Mouse (Mus musculus): Measurements from ENCODE around the gene Kiz.
A peak's percentile ranks its signal among the peaks of the same experiment; 100 is the strongest.

The Kiz gene

DNA sequence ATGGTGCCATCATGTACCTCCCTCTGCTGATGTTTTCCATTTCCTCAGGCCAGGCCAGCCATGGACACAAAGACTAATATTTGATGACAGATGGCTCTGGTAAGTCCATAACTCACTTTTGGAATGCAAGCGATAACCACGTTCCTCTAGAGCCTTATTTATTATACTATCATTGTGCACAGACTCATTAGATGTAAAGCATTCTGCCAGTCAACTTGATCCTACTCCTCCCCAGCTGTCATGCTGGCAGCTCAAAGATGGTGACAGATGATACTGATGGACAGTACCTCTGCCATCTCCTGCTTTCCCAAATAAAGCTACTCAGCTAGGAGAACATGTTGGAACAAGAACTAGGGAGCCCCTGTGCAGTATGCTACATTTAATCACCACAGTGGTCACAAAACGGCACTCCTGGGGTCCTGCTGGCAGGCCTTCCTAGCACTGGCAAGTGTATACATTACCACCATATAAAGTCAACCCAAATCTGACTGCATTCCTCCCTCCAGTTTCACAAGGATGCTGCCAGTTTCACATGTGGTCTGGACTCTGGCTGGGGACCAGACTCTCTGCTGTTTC is 119.9 kb downstream of the Kiz start:
- DNase-seq (ENCODE audit: low spot score) = no peak

DNA sequence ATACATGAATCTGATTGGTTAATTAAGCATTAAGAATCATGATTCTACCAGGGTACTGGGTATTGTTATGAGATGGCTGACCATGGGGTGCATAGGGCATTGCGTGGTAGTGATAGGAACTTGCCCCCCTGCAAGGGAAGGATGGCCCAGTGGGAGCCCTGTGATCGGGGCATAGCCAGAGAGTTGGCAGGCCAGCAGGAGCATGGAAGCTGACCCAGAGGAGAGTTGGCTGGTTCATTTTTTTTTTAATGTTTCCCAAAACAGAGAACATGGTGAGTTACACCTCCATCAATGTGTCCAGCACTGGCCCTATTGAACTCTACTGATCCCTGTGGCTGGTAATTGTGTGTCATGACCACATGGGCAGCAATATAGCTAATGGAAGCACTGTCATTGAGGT is 127.1 kb downstream of the Kiz start:
- no peak for DNase-seq (ENCODE audit: low spot score)

DNA sequence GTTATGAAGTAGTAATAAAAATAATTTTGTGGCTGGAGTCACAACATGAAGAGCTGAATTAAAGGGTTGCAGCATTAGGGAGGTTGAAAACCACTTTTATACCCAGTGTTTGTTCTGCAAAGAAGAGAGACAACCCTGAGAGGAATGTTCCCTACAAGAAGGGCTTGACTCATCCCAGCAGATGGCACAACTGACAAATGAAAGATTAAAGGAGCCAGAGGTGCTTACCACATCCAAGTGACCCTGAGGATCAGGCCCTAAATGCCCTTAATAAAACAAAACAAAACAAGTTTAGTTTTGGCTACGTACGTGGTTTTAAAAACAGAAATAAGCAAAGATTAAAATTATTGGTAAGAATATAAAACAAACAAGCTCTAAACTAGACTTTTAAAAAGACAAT is 129.2 kb downstream of the Kiz start:
- no peak for DNase-seq (ENCODE audit: low spot score)

DNA sequence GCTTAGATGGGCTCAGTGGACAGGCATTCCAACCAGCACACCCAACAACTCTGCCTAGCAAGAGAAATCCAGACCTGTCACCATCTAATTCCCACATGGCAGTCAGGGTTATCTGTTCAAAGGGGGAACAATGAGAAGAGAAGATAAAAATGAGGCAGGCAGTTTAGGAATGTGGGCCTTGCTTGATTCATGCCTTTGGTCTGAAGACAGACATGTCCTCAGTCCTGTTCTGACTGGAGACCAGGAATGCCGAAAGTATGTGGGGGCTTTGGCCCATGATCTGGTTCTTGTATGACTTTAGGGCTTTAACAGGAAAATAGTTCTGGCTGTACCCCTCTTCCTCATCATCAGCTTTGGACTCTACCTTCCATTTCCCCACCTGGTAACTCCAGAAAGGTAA is 130.1 kb downstream of the Kiz start:
- no peak for DNase-seq (ENCODE audit: low spot score)

DNA sequence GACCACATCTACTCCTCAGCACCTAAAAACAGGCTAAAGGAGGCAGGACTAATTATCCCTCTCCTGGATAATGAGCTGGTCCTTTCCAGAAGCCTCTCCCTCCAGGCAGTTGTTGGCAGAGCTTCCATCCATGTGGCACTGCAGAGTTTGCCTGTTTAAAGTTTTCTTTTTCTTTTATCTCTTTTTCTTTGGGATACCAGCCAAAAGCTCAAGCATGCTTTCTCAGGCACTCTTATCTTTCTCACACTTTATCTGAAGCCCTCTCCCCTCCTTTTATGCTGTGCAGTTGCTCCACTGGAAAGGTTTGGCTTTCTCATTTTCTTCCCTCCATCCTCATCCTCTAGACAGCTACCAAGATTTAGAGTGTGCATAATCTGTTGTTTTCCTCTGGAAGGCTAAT is 130.8 kb downstream of the Kiz start:
- DNase-seq (ENCODE audit: low spot score) = no peak

DNA sequence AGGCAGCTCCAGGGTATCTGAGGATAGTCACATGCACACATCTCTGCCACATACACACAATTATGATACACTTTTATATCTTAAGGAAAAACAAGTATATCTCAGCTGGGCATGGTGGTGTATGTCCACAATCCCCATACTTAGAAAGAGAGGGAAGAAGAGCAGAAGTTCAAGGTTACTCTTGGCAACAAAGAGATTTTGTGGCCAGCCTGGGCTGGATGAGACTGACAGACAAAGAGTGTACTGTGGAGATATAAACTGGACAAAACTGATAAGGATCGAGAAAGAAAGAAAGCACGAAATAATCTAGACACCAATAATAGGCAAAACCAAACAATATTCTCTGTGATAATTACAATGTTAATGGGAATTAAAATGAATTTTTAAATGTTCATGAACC is 151.6 kb downstream of the Kiz start:
- DNase-seq (ENCODE audit: low spot score) = no peak

DNA sequence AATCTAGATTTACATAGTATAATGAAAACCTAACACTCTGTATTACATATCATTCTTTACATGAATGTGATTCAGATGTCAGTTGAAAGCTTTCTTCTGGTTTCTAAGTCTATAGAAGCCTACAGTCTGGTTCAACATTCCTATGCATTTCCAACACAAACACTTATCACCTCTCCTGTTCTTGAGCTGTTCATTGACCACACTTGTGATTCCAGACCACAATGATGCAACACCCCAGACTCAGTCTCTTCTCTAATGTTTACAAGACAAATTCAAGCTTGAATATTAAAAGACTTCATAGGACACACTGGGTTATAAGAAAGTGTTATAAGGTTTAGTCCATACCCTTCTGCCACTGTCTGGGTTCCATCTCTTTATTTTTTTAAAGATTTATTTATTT is 153.4 kb downstream of the Kiz start:
- DNase-seq (ENCODE audit: low spot score) = no peak

DNA sequence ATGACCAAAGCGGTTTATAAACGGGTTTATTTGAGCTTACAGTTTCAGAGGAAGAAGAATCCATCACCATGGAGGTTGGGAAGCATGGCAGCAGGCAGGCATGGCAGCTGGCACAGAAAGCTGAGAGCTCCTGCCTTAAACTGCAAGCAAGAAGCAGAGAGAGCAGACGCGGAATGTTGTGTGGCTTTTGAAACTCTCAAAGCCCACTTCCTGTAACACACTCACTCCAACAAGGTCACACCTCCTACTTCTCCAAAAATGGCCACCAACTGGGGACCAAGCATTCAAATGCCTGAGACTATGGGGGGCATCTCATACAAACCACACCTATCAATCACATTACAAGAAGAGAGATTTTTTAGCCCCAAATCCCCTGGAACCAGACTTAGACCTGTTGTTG is 154.5 kb downstream of the Kiz start:
- no peak for DNase-seq (ENCODE audit: low spot score)

DNA sequence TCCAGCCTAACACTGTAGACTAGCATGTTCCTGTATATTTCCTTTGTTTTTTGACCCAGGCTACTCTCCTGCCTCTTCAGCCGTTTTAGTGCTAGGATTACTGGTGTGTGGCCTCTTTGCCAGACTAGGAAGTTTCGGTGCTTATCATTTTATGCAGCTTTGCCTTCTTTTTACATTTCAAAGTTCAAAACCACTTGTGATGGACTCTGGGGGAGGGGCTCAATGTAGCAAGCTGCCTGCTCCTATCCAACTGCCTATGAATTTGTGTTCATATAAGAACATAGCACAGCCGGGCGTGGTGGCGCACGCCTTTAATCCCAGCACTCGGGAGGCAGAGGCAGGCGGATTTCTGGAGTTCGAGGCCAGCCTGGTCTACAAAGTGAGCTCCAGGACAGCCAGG is 155.3 kb downstream of the Kiz start:
- no peak for DNase-seq (ENCODE audit: low spot score)

DNA sequence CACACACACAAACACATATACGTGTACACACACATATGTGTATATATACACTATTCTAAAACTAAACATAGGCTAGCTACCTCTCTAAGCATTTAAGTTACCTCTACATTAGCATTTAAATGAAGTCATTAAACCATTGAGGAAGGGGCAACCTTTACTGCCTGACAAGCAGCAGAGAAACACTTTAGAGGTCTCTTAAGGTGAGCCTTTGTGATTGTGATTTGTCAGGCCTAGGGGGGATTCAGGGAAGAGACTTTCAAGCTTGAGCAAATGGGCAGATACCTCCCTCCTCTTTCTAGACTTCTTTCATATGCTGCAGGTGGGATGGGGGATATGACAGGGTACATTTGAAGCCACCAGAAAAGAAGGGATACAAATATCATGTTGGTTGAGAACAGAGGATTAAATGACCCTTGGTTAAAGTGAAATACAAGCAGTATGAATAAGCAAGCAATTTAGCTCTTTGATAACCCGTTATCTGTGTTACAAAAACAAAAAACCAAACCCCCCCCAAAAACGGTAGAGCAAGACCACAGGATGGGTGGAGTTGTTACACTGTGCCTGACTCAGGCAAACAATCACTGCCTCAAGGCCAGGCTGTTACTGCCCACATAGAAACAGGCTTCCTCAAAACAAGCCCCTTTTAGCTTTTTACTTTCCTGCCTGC is 155.9 kb downstream of the Kiz start:
- DNase-seq (ENCODE audit: low spot score) = no peak

DNA sequence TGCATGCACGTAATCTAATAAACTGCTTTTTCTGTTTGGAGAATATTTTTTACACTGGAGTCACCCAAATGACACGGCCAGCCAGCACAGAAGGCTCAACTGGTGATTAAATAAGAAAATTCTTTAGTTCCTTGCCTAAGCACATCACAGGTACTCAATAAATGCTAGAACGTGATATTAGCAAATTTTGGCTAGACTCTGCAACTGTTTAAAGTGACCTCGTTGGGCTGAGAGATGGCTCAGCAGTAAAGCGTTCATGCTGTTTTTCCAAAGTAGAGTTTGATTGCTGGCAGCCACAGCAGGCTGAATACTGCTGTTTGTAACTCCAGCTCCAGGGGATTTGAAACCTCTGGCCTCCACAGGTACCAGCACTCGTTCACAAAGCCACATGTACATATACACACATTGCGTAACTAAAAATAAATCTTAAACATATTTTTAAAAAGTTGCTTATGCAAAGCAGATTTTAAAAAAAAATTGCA is 156.5 kb downstream of the Kiz start:
- no peak for DNase-seq (ENCODE audit: low spot score)

DNA sequence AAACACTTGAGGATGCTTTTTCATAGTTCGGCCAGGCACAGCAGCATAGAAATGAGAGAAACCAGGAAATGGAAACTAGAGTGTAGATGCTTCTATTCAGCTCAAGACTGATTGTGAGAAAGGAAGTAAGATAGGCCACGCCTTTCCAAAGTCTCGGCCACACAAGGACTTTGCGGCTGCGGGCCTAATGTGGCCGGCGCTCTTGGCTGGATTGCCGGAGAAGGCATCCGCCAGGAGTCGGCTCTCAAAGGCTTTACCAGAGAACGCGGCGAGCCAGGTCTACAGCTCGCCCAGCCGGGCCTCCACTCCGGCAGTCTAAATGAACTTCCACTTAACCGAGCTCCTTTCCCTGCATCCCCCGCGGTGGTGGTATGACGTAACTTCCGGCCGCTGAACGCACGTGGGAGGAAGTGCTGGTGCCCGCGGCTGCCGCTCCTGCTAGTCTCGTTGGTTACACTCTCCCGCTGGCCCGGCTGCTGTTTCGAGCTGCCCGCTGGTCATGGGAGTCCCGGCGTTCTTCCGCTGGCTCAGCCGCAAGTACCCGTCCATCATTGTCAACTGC is 157.0 kb downstream of the Kiz start, which contains the start of gene Xrn2:
TSS of gene Xrn2 (plus strand) at position 374 of the 562 bp plus-strand sequence.
- peak; percentile 92 for DNase-seq (ENCODE audit: low spot score)

DNA sequence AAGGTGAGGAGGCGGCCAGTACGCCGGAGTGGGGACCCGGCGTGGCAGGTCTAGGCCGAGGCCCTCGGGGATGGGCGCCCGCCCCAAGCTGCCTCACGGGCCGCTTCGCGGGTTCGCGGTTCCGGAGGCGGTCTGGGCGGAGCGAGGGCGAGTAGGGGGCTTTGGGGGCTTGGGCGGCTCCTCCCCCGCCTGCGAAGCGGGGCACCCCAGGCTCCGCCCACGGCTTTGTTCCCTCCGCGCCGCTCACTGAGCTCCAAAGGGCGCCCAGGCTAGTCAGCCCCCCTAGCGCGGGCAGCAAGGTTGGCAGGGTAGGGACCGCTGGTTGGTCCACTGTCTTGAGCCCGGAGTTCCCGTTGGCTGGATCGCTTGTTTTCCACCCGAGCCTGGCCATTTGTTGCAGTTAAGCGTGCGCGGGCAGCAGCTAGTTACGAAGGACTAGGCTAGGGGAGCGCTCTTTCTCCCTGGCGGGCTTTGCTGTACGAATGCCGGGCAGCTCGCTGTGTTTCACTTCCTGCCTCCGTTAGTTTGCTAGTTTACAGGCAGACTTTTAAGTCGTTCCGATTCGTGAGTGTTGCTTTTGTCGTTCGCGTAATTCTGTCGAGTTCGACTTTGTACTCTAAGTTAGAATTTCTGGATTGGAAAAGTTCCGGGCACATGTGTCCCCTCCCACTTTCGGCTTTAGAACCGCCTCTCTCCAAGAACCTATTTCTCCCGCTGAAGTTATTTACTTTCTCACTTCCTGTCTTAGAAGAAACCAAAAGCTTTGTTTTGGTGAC is 157.7 kb downstream of the Kiz start:
- DNase-seq (ENCODE audit: low spot score) = no peak

DNA sequence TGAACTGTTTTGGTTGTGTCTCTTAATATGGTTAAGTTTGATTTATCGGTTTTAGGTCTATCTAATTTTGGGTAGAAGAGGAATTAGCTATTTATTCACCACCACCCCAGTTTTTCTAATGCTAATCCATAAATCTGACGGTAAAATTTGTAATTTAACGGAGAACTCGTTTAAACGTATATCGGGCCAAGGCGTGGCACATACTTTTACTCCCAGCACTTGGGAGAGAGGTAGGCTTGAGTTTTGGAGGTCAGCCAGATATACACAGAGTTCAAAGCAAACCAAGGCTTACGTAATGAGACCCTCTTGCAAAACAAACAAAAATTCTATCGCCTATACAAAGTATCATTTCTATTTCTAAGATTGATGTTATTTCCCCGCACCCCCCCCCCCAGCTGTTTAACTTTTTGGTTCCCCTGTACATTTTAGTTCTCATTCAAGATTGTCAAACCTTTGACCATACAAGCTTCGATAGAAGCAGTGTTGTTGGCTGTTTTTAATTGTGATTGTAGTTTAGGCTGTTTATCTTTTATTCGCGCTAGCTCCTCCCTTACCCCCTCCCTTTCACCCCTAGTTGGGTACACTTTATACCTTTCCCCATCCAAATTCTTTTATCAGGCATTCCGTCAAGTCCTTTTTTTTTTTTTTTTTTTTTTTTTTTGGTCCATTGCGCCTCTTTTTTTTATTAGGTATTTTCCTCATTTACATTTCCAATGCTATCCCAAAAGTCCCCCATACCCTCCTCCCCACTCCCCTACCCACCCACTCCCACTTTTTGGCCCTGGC is 158.6 kb downstream of the Kiz start:
- DNase-seq (ENCODE audit: low spot score) = no peak

All from ovary, postnatal 10 days (tissue).